Mouse (Mus musculus): ENCODE data around the gene Cox19.

DNA sequence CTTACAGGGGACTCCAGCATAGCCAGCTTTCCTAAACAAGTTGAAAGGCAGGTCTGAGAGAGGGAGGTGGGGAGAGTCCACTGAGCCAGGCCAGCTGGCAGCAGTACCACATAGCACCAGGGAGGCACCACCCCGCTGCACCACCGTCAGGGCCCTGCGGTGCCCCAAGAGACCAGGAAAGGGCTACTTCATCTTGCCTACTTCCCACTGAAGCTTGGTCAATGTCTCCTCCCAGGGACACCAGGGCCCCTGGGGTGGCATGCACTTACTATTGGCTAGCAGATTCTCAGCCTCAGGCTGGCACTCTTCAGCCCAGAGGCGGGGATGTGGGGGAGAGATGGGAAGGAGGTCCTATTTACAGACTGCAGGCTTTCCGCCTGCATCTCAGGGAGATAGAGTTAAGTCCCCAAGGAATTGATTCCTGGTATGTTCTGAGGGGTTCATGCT is 27.1 kb downstream of the Cox19 start:
- no peak for TF ChIP-seq CTCF (IDR thresholded peaks at IDR 0.05; ENCODE audit: low read depth, low read length)
- TF ChIP-seq POLR2A (IDR thresholded peaks at IDR 0.05; ENCODE audit: insufficient read depth, low read length), result no peak
